10 mouse cellular contexts compared by ENCODE assay signal in the genomic region with DNA sequence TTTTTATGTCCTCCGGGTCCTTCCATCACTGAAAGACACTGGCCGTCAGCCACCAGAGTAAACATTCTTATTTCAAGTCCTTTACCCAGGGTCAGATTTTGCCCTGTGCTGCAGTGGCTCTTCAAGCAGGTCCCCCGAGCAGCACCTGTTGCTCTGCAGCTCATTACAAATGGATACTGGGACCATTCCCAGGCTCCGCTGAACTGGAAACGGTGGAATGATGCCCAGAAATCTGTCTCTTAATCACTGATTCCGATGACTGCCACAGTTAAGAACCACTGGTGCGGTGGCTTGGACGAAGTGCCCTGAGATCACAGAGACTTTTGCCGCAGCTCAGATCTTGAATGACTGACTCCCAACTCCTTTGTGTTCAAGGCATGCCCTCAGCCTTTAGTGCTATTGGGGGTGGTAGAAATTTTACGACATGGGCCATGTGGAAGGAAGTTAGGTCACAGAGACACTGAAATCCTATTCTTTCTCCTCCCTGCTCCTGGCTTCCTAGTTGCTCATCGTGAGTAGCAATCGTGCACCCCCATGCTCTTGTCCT.
DNase-seq lines count a peak whose midpoint lies in the region; ATAC-seq lines count a peak whose summit lies in the region.
"Had no signal": no experiment of that assay in that cellular context is flagged by ENCODE, and none has a peak within 500 bp of the region (broad histone marks: within the 10 kb centered on the region; RNA-seq: fewer than 3 reads in every experiment).

No protein-coding gene starts in this region.

- H3K4me2 ChIP-seq in forebrain, embryonic 14.5 days (ENCODE audit: low read length): no peak overlapping the region
- no peak overlapping the region for H3K4me2 ChIP-seq in forebrain, embryonic 12.5 days
- H3K4me2 ChIP-seq: limb, embryonic 15.5 days had no signal

- peak; percentile 88 for DNase-seq in forebrain, embryonic 14.5 days (ENCODE audit: low spot score)
- DNase-seq in right cerebral cortex, adult 2 months (ENCODE audit: low spot score in 2 of 2): peak; percentile 4 to 8
- no peak for DNase-seq in right cerebral cortex, postnatal 25 days
- DNase-seq in kidney, postnatal 14 days: peak; percentile 73
- DNase-seq in retina, postnatal 7 days (ENCODE audit: low read depth, low spot score): peak; percentile 16
- DNase-seq in gastrocnemius, postnatal 36 days: no peak
- DNase-seq in lung, postnatal 10 days: no peak

- no peak overlapping the region for H3K4me3 ChIP-seq in forebrain, embryonic 14.5 days (ENCODE audit: low read depth, low read length)
- H3K4me3 ChIP-seq in forebrain, embryonic 12.5 days (replicated peaks): no peak overlapping the region
- H3K4me3 ChIP-seq: limb, embryonic 15.5 days had no signal

- no peak overlapping the region for H3K27ac ChIP-seq in forebrain, embryonic 14.5 days (ENCODE audit: low read depth, low read length)
- no peak overlapping the region for H3K27ac ChIP-seq in forebrain, embryonic 12.5 days
- H3K27ac ChIP-seq: limb, embryonic 15.5 days had no signal

- 41% methylated on average over 12 of the region's 12 CpGs for WGBS in forebrain, embryonic 14.5 days
- WGBS in forebrain, embryonic 12.5 days: 77% methylated on average over 12 of the region's 12 CpGs

- ATAC-seq in forebrain, embryonic 14.5 days: peak; percentile 79
- no peak for ATAC-seq in forebrain, embryonic 12.5 days (ENCODE audit: low FRiP score)
- ATAC-seq: CD4-positive, CD25-positive, alpha-beta regulatory T cell, adult 4 months had no signal

- H3K4me1 ChIP-seq in forebrain, embryonic 14.5 days (ENCODE audit: control insufficient read depth, insufficient read depth, low read length): no peaks in the 10 kb centered on the region
- H3K4me1 ChIP-seq in forebrain, embryonic 12.5 days: no peaks in the 10 kb centered on the region

- H3K9ac ChIP-seq in forebrain, embryonic 14.5 days (ENCODE audit: low read length): no peak overlapping the region
- H3K9ac ChIP-seq in forebrain, embryonic 12.5 days: no peak overlapping the region
- H3K9ac ChIP-seq: limb, embryonic 15.5 days had no signal

- no peaks in the 10 kb centered on the region for H3K9me3 ChIP-seq in forebrain, embryonic 14.5 days (replicated peaks; ENCODE audit: control insufficient read depth, low read length)
- no peaks in the 10 kb centered on the region for H3K9me3 ChIP-seq in forebrain, embryonic 12.5 days
- H3K9me3 ChIP-seq: limb, embryonic 15.5 days had no signal

- H3K27me3 ChIP-seq in forebrain, embryonic 14.5 days (replicated peaks; ENCODE audit: control insufficient read depth, insufficient read depth, low read length): no peaks in the 10 kb centered on the region
- H3K27me3 ChIP-seq in forebrain, embryonic 12.5 days: no peaks in the 10 kb centered on the region
- H3K27me3 ChIP-seq: limb, embryonic 15.5 days had no signal

- intact Hi-C loops in gastrocnemius, postnatal 36 days (cut with DNase I): no loop called here

- no peaks in the 10 kb centered on the region for H3K36me3 ChIP-seq in forebrain, embryonic 14.5 days (ENCODE audit: control insufficient read depth, insufficient read depth, low read length)
- H3K36me3 ChIP-seq in forebrain, embryonic 12.5 days (replicated peaks): no peaks in the 10 kb centered on the region
- H3K36me3 ChIP-seq: limb, embryonic 15.5 days had no signal

Comparison
In these comparisons a context has a peak if more than half of its experiments do, and no peak if none do; other contexts are left out.
1. DNase-seq: peak in forebrain, embryonic 14.5 days (single experiment), right cerebral cortex, adult 2 months (2 of 2), kidney, postnatal 14 days (single experiment) and retina, postnatal 7 days (single experiment); none in right cerebral cortex, postnatal 25 days (single experiment), gastrocnemius, postnatal 36 days (0 of 2) and lung, postnatal 10 days (single experiment).